Mouse (Mus musculus) liver, adult 2 months (tissue): ENCODE measurements around the gene Diexf.

Experiments used
- CTCF ChIP-seq: fragments of 200-500 bp; IDR thresholded peaks from 2 replicates; pipeline ENCODE4 v1.5.1; 2011; ENCODE audit warnings: low read depth, low read length, control low read depth
- POLR2A ChIP-seq: fragments of 200-500 bp; IDR thresholded peaks from 2 replicates; pipeline ENCODE4 v1.6.1; 2011; ENCODE audit warnings: low read length, control low read depth; ENCODE audit not compliant: insufficient read depth; ENCODE audit errors: extremely low read depth

GRCm38 (mm10) chr1:193149231-193149630 is 19.2 kb upstream of the Diexf start:
- TF ChIP-seq POLR2A (no peak), CTCF (no peak)
